Mouse (Mus musculus) frontal cortex, postnatal 10 days (tissue): ENCODE measurements around the gene Fgf2.

ENCODE experiments used
- DNase-seq, 2 experiments: peaks; one replicate each; pipeline ENCODE4 v3.0.0; 2022; ENCODE audit warnings: low spot score in 2 of 2, mixed read lengths in 1 of 2

The Fgf2 gene

GRCm38 (mm10) chr3:37348221-37349165, at the start of gene Fgf2:
Gene Fgf2 (plus strand): TSS chr3:37348346.
- DNase-seq: peak in 1 of 2 experiments; percentile 14

- DNase-seq: no peak
Measured at GRCm38 (mm10) chr3:37299470-37299869, 48.7 kb upstream of the Fgf2 start.

DNA sequence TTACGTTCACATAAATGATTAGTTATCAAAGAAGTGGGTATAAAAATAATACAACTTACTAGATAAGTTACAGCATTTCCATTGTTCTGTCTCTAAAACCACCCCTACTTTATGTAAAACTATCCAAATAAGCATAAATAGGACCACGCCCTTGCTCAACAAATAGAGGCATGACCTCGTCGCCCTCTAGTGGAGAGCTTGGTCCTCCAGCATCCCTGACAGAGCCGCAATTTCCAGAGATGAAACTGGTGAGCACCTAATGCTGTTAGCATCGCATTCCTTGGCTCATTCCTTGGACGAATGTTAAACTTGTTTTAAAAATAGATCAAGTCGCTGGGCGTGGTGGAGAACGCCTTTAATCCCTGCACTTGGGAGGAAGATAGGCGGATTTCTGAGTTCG, 45.5 kb upstream of the Fgf2 start:
- DNase-seq: no peak

DNA sequence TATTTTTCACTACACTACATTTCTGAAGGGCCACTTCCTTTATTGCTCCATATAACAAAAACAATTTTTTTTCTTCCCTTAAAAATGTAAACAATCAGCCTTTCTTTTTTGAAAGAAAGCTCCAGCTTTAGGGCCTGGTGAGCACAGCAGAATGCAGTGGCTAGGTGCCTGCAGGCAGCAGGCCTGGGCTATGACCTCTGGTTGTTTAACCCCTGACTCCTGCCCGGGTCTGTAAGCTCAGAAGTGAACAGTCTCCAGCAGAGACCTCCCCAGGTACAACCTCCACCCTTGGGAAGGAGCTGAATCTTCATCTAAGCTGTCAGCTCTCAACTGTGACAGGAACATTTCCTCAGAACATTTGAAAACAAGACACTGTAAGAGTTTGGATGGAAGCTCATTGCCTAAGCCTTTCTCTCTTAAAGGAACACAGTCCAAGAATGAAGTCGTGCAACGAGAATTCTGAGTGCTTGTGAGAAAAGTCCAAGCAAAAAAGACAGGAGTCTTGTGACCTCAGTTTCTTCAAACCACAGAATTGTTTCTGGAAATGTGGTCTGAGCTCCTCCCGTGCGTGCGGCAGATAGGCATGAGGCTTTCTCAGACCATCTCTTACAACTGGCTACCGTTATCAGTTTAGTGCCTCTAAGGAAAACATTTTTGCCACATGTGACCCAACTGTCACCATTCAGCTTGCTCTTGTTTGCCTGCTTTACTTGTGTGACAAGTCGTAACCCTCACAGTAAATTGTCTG, 44.6 kb upstream of the Fgf2 start:
- DNase-seq: no peak

DNA sequence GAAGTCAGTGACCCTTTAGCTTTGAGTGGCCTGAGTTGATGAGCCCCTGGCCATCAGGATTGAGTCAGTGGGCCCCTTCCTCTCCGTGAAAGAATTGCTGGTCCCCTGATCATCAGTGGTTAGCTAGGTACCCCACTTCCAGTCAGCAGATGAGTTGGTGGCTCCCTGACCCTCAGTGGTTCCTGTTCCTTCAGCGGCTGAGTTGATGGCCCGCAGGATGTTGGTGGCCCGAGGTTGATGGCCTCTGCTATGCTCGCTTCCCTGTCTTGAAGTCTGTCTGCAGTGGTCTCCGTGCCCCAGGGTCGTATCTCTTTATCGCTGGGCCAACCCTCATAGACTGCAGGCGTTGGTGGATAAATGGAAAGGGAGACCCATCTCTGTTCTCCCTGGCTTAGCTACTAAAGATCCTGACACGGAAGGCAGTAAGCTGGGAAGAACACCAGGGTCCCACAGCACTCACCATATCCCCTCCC, 36.2 kb upstream of the Fgf2 start:
- DNase-seq: peak in 1 of 2 experiments; percentile 13

GRCm38 (mm10) chr3:37312370-37312941, 35.7 kb upstream of the Fgf2 start, which contains the start of the genes Bbs12 and Cetn4:
Gene Bbs12 (plus strand): TSS chr3:37312554.
Gene Cetn4 (minus strand): TSS chr3:37312708.
- DNase-seq: peak; percentile 90 to 96

GRCm38 (mm10) chr3:37313371-37313770, 34.8 kb upstream of the Fgf2 start:
- peak in 1 of 2 experiments; percentile 22 for DNase-seq

DNA sequence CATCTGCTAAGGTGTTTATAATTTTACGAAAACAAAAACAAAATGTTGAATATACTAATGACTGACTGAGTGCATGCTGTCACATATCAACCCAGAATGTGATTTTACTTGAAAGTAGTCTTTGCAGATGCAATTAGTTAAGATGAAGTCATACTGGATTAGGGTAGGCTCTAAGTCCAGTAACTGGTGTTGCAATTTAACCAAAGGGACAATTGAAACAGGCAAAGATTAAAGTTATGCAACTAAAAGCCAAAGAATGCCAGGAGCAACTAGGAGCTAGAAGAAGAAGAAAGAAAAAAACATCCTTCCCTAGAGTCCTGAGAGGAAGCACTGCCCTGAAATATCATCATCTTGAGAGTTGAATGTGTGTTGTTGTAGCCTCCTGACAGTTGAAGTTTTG, 31.9 kb upstream of the Fgf2 start:
- no peak for DNase-seq

DNA sequence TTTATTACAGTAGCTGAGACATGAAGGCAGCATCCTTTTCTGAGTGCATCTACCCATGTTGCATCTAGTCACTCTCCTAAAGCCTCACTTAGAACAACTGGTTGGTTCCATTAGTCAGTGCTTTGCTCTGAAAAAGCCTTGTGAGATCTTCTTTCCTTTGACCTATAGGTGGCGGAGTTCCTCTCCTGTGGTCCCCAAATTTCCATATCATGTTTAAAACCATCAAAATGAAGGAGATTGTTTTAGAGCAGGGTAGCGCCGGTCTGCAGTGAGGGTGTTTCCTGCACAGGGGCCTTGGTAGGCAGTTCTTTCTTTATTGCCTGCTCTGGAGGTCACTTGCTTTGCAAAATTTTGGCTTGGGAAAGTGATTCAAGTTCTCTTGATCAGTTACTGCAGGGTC, 23.8 kb upstream of the Fgf2 start:
- DNase-seq: no peak

DNA sequence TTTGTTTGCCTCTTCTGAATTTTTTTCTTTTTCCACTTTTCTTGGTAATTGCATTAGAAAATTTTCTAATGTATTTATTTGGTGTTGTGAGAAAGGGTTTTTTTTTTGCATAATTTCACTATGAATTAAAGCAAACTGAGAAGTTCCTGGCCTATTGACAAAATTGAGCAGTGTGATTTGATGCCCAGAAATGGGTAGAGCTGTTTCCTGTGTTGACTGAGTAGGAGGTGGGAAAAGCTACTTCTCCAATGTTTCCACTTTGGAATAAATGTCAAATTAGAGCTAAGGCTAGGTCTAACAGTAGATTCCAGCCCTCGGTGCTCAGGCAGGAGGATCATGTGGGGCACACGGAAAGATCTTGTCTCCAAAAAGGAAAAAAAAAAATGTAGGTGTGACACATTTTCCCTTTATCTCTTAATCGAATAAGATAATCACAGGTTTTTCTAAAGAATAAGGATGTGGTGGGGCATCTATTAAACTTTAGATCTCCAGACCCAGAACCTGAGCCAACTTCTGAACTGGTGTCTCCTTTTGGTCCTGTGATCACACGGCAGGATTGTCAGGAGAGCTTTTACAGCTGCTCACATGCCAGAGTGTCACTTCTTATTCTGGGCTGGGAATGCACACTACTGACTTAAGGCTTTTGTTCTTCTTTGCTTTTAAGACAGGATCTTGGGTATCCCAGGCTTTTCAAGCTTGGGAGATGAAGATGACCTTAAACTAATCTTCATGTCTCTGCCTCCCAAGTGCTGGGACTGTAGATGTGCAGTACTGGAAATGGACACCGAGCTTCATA, 22.6 kb upstream of the Fgf2 start:
- no peak for DNase-seq

GRCm38 (mm10) chr3:37326627-37327026, 21.5 kb upstream of the Fgf2 start:
- DNase-seq: no peak

DNA sequence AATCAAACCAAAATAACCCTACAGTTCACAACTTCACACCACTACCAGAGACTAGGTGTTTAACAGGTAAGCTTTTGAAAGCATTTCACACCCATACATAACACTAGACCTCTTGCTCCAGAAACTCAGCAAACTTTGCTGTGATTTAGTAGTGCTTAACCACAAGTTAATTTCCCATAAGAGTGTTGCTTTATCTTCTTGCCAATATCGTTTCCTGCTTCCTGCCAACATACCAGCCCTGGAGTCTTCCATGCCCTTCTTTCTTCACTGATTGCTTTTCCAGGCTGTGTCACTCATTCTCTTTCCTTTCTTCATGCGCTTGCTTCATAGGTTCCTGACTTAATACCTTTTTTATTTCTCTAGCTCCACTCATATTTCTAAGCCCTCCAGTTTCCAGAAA, 19.7 kb upstream of the Fgf2 start:
- no peak for DNase-seq

- DNase-seq: no peak
Measured at GRCm38 (mm10) chr3:37329963-37330362, 18.2 kb upstream of the Fgf2 start.

DNA sequence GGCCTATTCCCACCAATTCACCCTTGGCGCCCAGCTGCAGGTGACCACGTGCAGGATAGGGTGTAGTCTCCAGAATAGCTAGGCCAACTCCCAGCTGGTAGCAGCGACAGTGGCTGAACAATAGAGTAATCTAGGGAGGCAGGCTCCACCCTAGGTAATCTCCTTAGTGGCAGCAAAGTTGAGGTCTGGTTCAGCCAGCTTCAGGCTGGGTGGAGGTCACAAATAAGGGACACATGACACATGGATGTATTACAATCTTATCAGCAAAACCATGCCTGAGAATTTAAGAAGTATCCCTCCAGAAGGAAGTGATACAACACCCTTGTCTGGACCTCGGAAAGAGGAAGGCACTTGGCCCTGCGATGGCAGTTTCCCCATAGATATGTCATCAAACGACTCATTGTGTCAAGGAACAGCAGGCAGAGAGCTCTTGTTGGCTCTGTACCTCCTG, 16.1 kb upstream of the Fgf2 start:
- DNase-seq: no peak

- no peak for DNase-seq
Measured at GRCm38 (mm10) chr3:37334053-37334452, 14.1 kb upstream of the Fgf2 start.

DNA sequence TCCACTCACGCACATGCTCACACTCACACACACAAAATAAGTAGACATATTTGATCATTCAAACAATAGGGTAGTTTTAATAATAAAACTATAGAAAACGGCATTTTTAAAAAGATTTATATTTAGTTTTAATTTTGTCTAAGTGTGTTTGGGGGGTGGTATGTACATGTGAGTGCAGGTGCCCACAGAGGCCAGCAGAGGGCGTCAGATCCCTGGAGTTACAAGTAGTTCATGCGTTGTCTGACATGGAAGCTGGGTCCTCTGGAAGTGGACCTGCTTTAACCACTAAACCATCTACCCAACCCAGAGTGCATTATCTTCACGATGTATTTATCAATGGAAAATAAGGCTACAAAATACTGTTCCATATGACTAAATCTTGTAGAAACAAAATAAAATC, 7.0 kb upstream of the Fgf2 start:
- no peak for DNase-seq

- DNase-seq: no peak
Measured at GRCm38 (mm10) chr3:37342811-37343210, 5.3 kb upstream of the Fgf2 start.

DNA sequence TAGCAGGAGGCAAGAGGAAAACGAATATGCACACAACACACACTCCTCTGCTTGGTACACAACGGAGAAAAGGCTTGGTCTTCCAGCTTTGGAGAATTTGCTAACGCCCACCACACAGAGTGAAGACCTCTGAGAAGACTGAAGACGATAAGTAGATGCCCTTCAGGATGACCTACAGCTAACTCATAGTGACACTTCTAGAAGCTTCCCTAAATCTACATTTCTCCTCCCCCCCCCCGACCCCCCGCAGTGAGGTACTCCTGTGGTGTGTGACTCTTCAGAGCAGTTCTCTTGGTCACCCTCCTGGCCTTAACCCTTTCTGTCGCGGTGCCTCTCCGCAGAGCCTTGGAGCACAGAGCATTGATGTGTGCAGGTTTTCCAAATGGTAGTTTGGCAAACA, 475 bp upstream of the Fgf2 start:
- DNase-seq: no peak

GRCm38 (mm10) chr3:37349166-37349548, 1.0 kb downstream of the Fgf2 start:
- DNase-seq: no peak

GRCm38 (mm10) chr3:37350386-37350785, 2.2 kb downstream of the Fgf2 start:
- DNase-seq: no peak

DNA sequence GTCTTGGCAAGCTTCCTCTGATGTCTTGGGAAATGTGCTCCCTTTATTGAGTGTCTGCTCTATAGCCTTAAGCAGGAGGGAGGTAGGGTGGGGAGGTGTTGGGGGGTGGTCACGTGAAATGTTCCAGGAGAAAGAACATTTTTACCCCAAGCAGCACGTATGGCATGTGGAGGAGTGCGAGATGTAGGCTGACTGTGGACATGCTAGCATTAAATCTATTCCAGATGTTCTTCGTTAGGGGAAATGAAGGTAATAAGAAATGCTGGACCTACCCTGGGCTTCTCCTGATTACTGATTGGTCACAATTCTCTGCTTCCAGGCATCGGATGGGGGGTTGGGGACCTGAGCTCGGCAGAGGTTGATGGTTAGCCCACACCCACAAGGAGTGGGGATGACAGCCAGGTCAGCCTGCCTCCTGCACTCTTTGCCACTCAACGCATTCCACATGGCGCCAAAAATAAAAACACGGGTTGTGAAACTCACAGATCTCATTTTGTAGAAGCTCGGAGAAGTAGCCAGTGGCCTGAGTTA, 5.9 kb downstream of the Fgf2 start:
- DNase-seq: no peak
